Mouse (Mus musculus) heart, embryonic 13.5 days (tissue): ENCODE measurements at regions not wholly inside any gene's neighbourhood (a gene's known extent, or its start where the extent isn't known, plus 50 kb on each side); places are given as distances from the start of the nearest gene placed in this dataset.

Experiments used
- ATAC-seq: fragments of 200-750 bp; cut with Nextera tagmentation; 2 replicates; pipeline ENCODE4 v1.8.0; 2017; ENCODE audit warnings: moderate TSS enrichment; ENCODE audit not compliant: insufficient number of reproducible peaks, low FRiP score, low TSS enrichment; ENCODE audit errors: extremely low read depth
- H3K27ac ChIP-seq: fragments of 300-500 bp; sonication (generic); replicated peaks from 2 replicates; pipeline ENCODE4 v1.5.1; 2015; ENCODE audit warnings: moderate library complexity, mild to moderate bottlenecking, inconsistent platforms
- H3K27me3 ChIP-seq: fragments of 300-500 bp; sonication (generic); replicated peaks from 2 replicates; pipeline ENCODE4 v1.6.1; 2015; ENCODE audit warnings: mild to moderate bottlenecking, inconsistent platforms
- H3K36me3 ChIP-seq: fragments of 300-500 bp; sonication (generic); 2 replicates; pipeline ENCODE4 v1.6.1; 2015; ENCODE audit warnings: mild to moderate bottlenecking, inconsistent platforms
- H3K4me1 ChIP-seq: fragments of 300-500 bp; sonication (generic); 2 replicates; pipeline ENCODE4 v1.6.1; 2015; ENCODE audit warnings: inconsistent platforms
- H3K4me2 ChIP-seq: fragments of 300-500 bp; sonication (generic); 2 replicates; pipeline ENCODE4 v1.6.1; 2015; ENCODE audit warnings: inconsistent platforms, mild to moderate bottlenecking, moderate library complexity
- H3K4me3 ChIP-seq: fragments of 300-500 bp; sonication (generic); 2 replicates; pipeline ENCODE4 v1.5.1; 2015; ENCODE audit warnings: moderate library complexity, mild to moderate bottlenecking, inconsistent platforms
- H3K9ac ChIP-seq: fragments of 300-500 bp; sonication (generic); 2 replicates; pipeline ENCODE4 v1.6.1; 2015; ENCODE audit warnings: inconsistent platforms, mild to moderate bottlenecking, moderate library complexity
- H3K9me3 ChIP-seq: fragments of 300-500 bp; sonication (generic); 2 replicates; pipeline ENCODE4 v1.6.1; 2016; ENCODE audit warnings: inconsistent platforms
- WGBS: fragments of 180-500 bp; shearing (Covaris S2); methylation state at CpG from one replicate; pipeline ENCODE4 v1.1.7; 2015; ENCODE audit warnings: mixed read lengths; 5-methylcytosine and 5-hydroxymethylcytosine counted together

GRCm38 (mm10) chr10:15249402-15250086 is 531.5 kb upstream of the Gje1 start:
- H3K36me3 ChIP-seq: no peaks in the 10 kb centered on the region
- 75% methylated on average over 2 of the region's 2 CpGs for WGBS
- no peak overlapping the region for H3K9ac ChIP-seq
- no peaks in the 10 kb centered on the region for H3K9me3 ChIP-seq
- H3K4me1 ChIP-seq: no peaks in the 10 kb centered on the region
- H3K27ac ChIP-seq: no peak overlapping the region
- ATAC-seq: no peak
- H3K27me3 ChIP-seq: no peaks in the 10 kb centered on the region
- H3K4me2 ChIP-seq: no peak overlapping the region
- no peak overlapping the region for H3K4me3 ChIP-seq

- H3K4me3 ChIP-seq: no peak overlapping the region
- no peaks in the 10 kb centered on the region for H3K9me3 ChIP-seq
- H3K27ac ChIP-seq: no peak overlapping the region
- no peak overlapping the region for H3K9ac ChIP-seq
- no peaks in the 10 kb centered on the region for H3K4me1 ChIP-seq
- ATAC-seq: no peak
- H3K36me3 ChIP-seq: no peaks in the 10 kb centered on the region
- 76% methylated on average over 3 of the region's 3 CpGs for WGBS
- H3K27me3 ChIP-seq: no peaks in the 10 kb centered on the region
- no peak overlapping the region for H3K4me2 ChIP-seq
These were observed 530.9 kb upstream of the Gje1 start for GRCm38 (mm10) chr10:15248899-15249298.

GRCm38 (mm10) chr10:15244376-15245262 is 526.6 kb upstream of the Gje1 start:
- Histone ChIP-seq H3K27me3 (no peaks in the 10 kb centered on the region), H3K4me2 (no peak overlapping the region), H3K4me1 (no peaks in the 10 kb centered on the region), H3K9ac (no peak overlapping the region), H3K9me3 (no peaks in the 10 kb centered on the region), H3K4me3 (no peak overlapping the region), H3K27ac (no peak overlapping the region), H3K36me3 (no peaks in the 10 kb centered on the region)
- no peak for ATAC-seq
- WGBS: 64% methylated on average over 6 of the region's 6 CpGs

- H3K9me3 ChIP-seq: no peaks in the 10 kb centered on the region
- no peak overlapping the region for H3K9ac ChIP-seq
- H3K36me3 ChIP-seq: no peaks in the 10 kb centered on the region
- no peak for ATAC-seq
- H3K4me1 ChIP-seq: no peaks in the 10 kb centered on the region
- H3K4me3 ChIP-seq: no peak overlapping the region
- H3K27ac ChIP-seq: no peak overlapping the region
- H3K27me3 ChIP-seq: no peaks in the 10 kb centered on the region
- WGBS: 53% methylated on average over 2 of the region's 2 CpGs
- H3K4me2 ChIP-seq: no peak overlapping the region
These were observed 525.4 kb upstream of the Gje1 start for GRCm38 (mm10) chr10:15243460-15243859.

GRCm38 (mm10) chr10:15218883-15219282 is 500.9 kb upstream of the Gje1 start:
- no peak overlapping the region for H3K9ac ChIP-seq
- no peaks in the 10 kb centered on the region for H3K36me3 ChIP-seq
- H3K9me3 ChIP-seq: no peaks in the 10 kb centered on the region
- WGBS: 65% methylated on average over 3 of the region's 3 CpGs
- H3K4me2 ChIP-seq: no peak overlapping the region
- no peak overlapping the region for H3K4me3 ChIP-seq
- H3K4me1 ChIP-seq: no peaks in the 10 kb centered on the region
- H3K27me3 ChIP-seq: no peaks in the 10 kb centered on the region
- H3K27ac ChIP-seq: no peak overlapping the region
- no peak for ATAC-seq

GRCm38 (mm10) chr10:15179585-15179984 is 461.6 kb upstream of the Gje1 start:
- no peaks in the 10 kb centered on the region for H3K36me3 ChIP-seq
- H3K4me2 ChIP-seq: no peak overlapping the region
- no peaks in the 10 kb centered on the region for H3K4me1 ChIP-seq
- H3K9me3 ChIP-seq: no peaks in the 10 kb centered on the region
- no peaks in the 10 kb centered on the region for H3K27me3 ChIP-seq
- H3K27ac ChIP-seq: no peak overlapping the region
- no peak overlapping the region for H3K9ac ChIP-seq
- no peak for ATAC-seq
- H3K4me3 ChIP-seq: no peak overlapping the region
- WGBS: 86% methylated on average over 6 of the region's 6 CpGs

- no peaks in the 10 kb centered on the region for H3K36me3 ChIP-seq
- 48% methylated on average over 1 of the region's 1 CpGs for WGBS
- H3K4me2 ChIP-seq: no peak overlapping the region
- ATAC-seq: no peak
- no peak overlapping the region for H3K9ac ChIP-seq
- H3K9me3 ChIP-seq: no peaks in the 10 kb centered on the region
- no peaks in the 10 kb centered on the region for H3K4me1 ChIP-seq
- no peaks in the 10 kb centered on the region for H3K27me3 ChIP-seq
- H3K4me3 ChIP-seq: no peak overlapping the region
- no peak overlapping the region for H3K27ac ChIP-seq
These were observed 456.4 kb upstream of the Gje1 start for GRCm38 (mm10) chr10:15174421-15174820.

- Histone ChIP-seq H3K27me3 (no peaks in the 10 kb centered on the region), H3K9ac (no peak overlapping the region), H3K36me3 (no peaks in the 10 kb centered on the region), H3K4me3 (no peak overlapping the region), H3K4me1 (no peaks in the 10 kb centered on the region), H3K27ac (no peak overlapping the region), H3K4me2 (no peak overlapping the region), H3K9me3 (no peaks in the 10 kb centered on the region)
- ATAC-seq: no peak
- WGBS: 60% methylated on average over 1 of the region's 1 CpGs
These were observed 454.5 kb upstream of the Gje1 start for GRCm38 (mm10) chr10:15172558-15172957.

GRCm38 (mm10) chr10:15140703-15141102 is 422.7 kb upstream of the Gje1 start:
- Histone ChIP-seq H3K4me3 (no peak overlapping the region), H3K36me3 (no peaks in the 10 kb centered on the region), H3K4me1 (no peaks in the 10 kb centered on the region), H3K27me3 (no peaks in the 10 kb centered on the region), H3K4me2 (no peak overlapping the region), H3K9ac (no peak overlapping the region), H3K27ac (no peak overlapping the region), H3K9me3 (no peaks in the 10 kb centered on the region)
- WGBS: 43% methylated on average over 2 of the region's 2 CpGs
- no peak for ATAC-seq
